Mouse (Mus musculus) lung, postnatal 25 days (tissue): ENCODE results near the gene Zbtb20.

Experiments
- DNase-seq: peaks from one replicate; pipeline ENCODE4 v3.0.0; 2022; ENCODE audit warnings: low spot score

The Zbtb20 gene

DNA sequence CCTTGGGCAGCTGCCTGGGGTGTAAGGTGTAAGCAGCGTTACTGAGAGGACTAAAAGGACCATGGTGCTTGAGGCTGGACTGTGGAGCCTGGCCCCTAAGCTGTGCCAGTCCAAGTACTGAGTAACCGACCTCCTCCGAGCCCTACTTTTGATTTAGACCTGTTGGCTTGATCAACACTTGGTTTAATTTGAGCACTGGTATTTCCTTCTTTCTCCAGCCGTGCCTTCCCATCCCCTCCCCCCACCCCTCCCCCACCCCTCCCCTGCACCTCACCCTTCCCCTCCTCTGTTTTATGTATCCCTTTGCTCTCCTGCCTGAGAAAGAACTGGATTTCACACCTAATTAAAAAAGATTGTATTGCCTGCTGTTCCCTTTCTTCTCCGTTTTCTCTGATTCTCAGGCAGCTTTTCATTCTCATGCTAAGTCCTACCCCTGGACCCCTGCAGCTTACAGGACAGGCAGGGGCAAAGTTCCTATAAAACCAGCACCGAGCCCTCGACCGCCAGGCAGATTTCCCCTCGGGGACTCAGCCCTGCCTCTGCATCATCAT, 728.0 kb downstream of the Zbtb20 start:
- no peak for DNase-seq

DNA sequence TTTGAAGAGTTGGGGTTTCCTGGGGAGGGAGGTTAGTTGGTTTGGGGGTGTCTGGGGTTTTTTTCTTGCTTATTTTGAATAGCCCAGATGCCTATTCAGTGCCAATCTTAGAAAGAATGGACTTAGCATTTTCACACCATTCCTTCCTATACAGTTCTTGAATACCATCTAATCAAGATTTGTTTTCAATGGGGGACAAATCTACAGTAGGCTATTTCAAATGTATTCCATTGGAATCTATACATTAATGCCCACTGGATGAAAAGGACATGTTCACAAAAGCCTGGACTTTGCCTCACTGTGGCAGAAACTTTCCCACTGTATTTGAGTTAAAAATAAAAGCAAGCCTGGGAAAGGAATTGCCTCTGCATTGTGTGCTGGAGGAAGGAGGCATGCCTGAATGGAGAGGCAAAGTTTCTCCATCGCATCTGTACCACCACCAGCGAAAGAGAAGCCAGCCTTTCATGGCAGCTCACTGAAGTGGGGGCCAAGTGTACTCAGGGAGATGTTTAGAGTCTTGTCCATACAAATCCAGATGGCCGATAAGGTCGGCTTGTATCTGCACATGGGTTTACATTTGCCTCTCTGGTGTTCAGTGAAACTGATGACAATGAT, 728.8 kb downstream of the Zbtb20 start:
- DNase-seq: no peak

- no peak for DNase-seq
Observed at GRCm38 (mm10) chr16:43607086-43607485, 731.4 kb downstream of the Zbtb20 start.

DNA sequence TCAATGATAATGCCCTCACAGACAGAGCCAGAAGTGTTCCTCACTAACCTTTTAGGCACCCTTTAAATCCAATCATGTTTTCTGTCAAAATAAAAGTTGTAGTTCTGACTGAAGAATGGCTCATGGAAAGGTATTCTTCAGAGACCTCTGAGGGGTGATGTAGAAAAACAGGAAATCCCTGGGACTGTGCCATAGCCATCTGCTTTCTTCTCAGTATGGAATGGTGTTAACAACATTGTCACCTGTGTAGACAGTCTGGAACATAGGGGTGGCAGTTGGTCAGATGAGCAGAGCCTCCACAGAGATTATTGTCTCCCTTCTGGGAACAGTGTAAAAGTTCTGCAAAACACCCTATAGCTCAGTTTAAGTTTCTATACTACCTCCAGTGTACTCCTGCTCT, 732.4 kb downstream of the Zbtb20 start:
- no peak for DNase-seq

GRCm38 (mm10) chr16:43610375-43610774, 734.7 kb downstream of the Zbtb20 start:
- no peak for DNase-seq

- DNase-seq: no peak
Observed at GRCm38 (mm10) chr16:43616348-43616747, 740.7 kb downstream of the Zbtb20 start.

GRCm38 (mm10) chr16:43617346-43617745, 741.7 kb downstream of the Zbtb20 start:
- no peak for DNase-seq

DNA sequence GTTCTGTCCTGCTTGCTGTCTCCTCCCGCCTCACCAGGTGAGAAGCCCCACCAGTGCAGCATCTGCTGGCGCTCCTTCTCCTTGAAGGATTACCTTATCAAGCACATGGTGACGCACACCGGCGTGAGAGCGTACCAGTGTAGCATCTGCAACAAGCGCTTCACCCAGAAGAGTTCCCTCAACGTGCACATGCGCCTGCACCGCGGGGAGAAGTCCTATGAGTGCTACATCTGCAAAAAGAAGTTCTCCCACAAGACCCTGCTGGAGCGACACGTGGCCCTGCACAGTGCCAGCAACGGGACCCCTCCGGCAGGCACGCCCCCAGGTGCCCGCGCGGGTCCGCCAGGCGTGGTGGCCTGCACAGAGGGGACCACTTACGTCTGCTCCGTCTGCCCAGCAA, 742.6 kb downstream of the Zbtb20 start:
- DNase-seq: no peak

- no peak for DNase-seq
Observed at GRCm38 (mm10) chr16:43619277-43619676, 743.6 kb downstream of the Zbtb20 start.

DNA sequence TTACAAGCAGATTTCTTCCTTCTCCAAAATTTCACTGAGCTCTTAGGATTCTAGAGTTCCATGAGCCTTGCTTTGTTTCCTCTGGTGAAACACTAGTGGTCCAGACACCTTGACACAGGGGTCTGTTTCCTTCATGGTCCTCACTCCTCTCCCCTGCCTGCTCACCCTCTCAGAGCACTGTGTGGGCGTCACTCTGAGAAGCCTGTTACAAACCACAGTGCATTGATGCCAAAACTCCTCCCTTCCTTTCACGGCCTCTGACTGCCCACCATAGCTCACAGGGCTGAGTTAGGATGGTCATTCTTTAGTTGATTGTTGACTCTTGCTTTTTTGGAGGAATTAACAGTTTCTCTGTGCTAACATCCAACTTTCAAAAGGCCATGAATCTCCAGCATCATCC, 744.7 kb downstream of the Zbtb20 start:
- no peak for DNase-seq

DNA sequence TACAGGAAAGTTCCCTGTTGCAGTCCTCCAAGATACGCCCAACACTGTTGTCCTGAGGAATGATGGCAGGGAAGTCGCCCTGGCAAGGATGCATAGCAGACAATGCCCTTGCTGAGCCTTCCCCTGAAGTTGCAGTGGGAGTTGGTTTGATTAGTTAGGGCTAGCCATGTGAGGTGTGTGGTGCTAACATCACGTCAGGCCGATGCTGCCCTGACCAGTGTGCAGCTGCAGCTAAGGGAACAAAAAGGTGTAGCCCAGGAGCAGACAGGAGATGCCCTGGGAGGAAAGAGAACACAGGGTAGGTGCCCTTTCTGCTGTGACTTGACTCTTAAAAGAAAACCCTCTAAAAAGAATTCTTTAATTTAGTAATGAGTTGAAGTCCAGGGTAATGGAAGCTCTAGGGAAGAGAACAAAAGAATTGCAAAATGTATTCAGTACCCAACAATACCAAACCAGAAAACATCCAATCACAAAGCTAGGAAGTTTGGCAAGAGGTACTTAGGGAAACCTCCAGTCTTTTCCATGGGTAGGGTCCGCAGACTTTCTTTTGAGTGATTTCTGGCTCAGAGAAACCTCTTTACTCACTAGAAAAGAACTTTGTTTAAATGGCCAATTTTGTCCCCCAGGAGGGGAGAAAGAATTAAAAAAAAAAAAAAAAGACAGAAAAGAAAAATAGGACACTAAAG, 747.8 kb downstream of the Zbtb20 start:
- DNase-seq: no peak

DNA sequence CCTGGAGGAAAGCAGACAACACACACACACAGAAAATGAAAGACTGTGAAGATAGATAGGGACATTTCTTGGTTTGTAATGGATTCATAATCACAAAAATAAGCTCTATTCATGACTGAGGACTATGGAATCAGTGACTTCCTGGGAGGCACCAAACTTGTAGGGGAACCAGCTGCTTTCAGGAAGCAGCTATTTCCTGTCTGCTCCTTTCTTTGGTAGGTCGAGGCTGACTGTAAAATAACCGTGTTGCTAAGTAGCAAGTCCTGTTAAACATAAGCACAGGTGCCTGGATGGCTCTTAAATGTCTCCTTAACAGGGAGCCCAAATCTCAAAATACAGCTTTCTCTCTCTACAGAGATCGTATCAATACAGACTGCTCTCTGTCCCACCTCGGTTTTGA, 749.2 kb downstream of the Zbtb20 start:
- no peak for DNase-seq

- no peak for DNase-seq
Observed at GRCm38 (mm10) chr16:43625289-43625688, 749.6 kb downstream of the Zbtb20 start.

- DNase-seq: no peak
Observed at GRCm38 (mm10) chr16:43625956-43626355, 750.3 kb downstream of the Zbtb20 start.

- no peak for DNase-seq
Observed at GRCm38 (mm10) chr16:43628662-43629061, 753.0 kb downstream of the Zbtb20 start.

DNA sequence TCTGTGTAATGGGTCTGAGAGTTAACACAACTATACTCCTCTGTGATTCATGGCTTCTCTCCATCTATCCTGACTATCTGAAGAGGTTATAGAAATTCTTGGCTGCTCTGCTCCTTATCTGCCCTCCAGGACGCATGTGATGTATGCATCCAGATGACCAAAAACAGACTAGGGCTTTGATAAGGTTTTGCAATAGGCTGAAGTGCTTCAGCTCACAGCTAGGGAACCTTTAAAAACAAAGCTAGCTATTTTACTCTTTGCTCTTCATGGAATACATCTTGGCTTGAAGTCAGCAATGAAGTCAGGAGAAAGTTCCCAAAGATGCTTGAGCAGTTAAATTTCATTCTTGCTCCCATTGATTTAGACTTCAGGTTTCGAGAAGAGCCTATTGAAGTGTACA, 756.1 kb downstream of the Zbtb20 start:
- no peak for DNase-seq

- DNase-seq: no peak
Observed at GRCm38 (mm10) chr16:43634037-43634436, 758.4 kb downstream of the Zbtb20 start.

- DNase-seq: no peak
Observed at GRCm38 (mm10) chr16:43637241-43637640, 761.6 kb downstream of the Zbtb20 start.

DNA sequence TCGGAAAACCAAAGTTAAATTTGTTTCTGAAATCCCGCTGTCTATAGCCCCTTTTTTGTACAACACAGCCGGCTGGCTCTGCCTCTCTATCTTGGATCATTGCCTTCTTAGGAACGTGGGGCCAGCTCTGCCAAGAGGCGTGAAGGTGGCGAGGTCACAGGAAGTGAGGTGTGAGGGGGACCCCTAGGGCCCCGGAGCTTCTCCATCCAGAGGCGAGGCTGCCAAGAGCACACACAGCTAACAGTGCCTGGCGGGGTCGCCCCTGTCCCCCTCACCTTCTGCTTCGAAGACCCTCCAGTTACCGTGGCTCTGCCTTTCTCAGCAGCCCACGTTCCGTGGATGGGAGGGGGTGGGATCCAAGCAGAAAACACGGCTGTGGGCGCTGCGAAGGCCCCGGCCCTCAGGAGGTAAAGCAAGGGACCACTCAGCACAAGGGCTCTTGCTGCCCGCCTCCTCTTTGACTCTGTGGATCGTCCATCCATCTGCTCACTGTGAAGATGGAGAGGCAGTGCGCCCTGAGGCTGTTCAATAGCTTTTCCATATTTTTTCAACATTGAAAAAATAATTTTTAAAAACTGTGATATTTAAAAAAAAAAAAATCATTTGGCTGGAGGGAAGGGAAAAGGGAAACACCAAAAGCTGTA, 762.8 kb downstream of the Zbtb20 start:
- DNase-seq: peak; percentile 11

DNA sequence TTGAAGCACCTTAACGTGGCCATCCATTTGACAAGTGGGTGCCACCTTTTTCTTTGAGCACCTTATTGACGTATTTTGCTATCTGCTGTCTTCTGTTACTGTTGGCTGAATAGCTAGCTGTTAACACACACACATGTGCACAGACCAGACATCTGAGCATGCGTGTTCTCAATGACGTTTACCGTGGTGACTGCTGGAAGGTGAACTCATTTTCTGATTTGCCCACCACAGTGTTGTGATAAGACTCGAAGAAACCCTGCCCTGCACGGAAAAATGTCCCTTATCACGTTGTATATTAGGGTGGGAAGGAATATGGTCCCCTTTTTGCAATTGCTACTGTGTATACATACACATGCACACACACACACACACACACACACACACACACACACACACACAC, 765.5 kb downstream of the Zbtb20 start:
- no peak for DNase-seq

GRCm38 (mm10) chr16:43645879-43646278, 770.2 kb downstream of the Zbtb20 start:
- DNase-seq: no peak

GRCm38 (mm10) chr16:43646943-43647342, 771.3 kb downstream of the Zbtb20 start:
- no peak for DNase-seq

DNA sequence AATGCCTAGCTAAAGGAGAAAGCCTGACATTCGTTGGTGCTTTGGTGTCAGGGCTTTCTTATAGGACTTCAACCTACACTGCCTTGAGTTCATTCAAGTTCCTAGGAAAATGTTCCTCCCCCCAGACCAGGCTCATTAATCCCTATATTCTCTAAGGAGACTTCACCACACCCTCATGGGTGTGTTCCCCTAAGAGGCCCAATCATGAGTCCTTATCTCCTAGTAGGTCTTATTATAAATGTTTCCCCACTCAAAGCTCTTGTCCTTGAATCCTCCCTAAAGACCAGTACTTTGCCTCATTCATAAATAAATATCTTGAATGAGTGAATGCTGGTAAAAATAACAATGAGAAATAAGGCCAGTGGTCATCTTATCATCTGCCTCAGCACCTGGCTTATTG, 772.0 kb downstream of the Zbtb20 start:
- DNase-seq: no peak
